Mouse (Mus musculus): ENCODE measurements around the gene Pcgf1.

Pcgf1 gene

GRCm38 (mm10) chr6:83077630-83078323, at the start of gene Pcgf1:
Pcgf1 (plus strand) TSS chr6:83077869.
- CTCF ChIA-PET: interaction anchor here (0.9 to 1.3 kb wide), 4 partner anchors 23 to 81 kb away, joined by 4 to 8 read pairs (median 4); partner anchors contain the start of genes Aup1, Ccdc142, Gm42688 and Htra2

GRCm38 (mm10) chr6:83029777-83030176, 47.9 kb upstream of the Pcgf1 start:
- CTCF ChIA-PET: no interaction called here

GRCm38 (mm10) chr6:83031111-83031510, 46.6 kb upstream of the Pcgf1 start:
- CTCF ChIA-PET: interaction anchor here (1.5 kb wide), 1 partner anchor 9 kb away, joined by 4 read pairs; no protein-coding TSS in a partner anchor

DNA sequence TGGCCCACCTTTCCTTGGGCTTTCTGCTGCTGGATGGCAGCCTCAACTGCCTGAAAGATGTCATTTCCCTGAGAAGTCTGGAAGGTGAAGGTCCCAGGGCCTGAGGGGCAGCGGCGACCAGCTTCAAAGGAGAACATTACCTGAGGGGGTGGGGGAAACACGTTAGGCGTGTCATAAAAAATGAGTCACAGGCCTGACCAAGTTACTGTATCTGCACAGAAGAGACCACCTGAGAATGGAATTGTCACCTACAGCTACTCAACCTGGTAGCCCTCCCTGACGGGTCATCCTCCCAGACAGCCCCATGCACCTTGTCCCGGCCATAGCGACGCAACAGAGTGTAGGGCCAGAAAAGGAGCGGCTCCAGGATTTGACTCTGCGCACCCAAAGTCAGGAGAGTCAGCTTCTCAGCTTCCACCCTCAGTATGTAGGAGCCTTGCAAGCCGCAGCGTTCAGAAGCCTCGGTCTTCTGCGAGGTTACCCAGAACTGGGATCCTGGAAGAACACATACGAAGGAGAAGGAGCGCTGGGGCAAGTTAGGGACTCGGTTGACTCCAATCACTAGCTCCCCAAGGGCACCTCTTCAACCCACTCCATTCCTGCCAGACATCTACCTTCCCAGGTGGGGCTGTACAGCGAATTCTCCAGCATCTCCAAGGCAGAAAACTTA, 45.6 kb upstream of the Pcgf1 start:
- CTCF ChIA-PET: interaction anchor here (0.6 to 1.5 kb wide), 3 partner anchors 10 to 174 kb away, joined by 3 to 9 read pairs (median 4); no protein-coding TSS in a partner anchor

- CTCF ChIA-PET: interaction anchor here (0.6 kb wide), 1 partner anchor 93 kb away, joined by 9 read pairs; no protein-coding TSS in a partner anchor
Observed at GRCm38 (mm10) chr6:83032769-83033191, 44.9 kb upstream of the Pcgf1 start.

- CTCF ChIA-PET: interaction anchor here (0.6 kb wide), 1 partner anchor 61 kb away, joined by 5 read pairs; no protein-coding TSS in a partner anchor
Observed at GRCm38 (mm10) chr6:83033249-83034185, 44.2 kb upstream of the Pcgf1 start, which contains the start of the genes Dok1 and Loxl3. Dok1 (minus strand) TSS chr6:83033471. Loxl3 (plus strand) TSS chr6:83034173.

- CTCF ChIA-PET: no interaction called here
Observed at GRCm38 (mm10) chr6:83034463-83035055, 43.1 kb upstream of the Pcgf1 start.

- CTCF ChIA-PET: no interaction called here
Observed at GRCm38 (mm10) chr6:83037188-83037587, 40.5 kb upstream of the Pcgf1 start.

- CTCF ChIA-PET: interaction anchor here (0.7 to 1.1 kb wide), 2 partner anchors 41 to 900 kb away, joined by 3 to 9 read pairs; no protein-coding TSS in a partner anchor
Observed at GRCm38 (mm10) chr6:83038496-83039012, 39.1 kb upstream of the Pcgf1 start.

GRCm38 (mm10) chr6:83040601-83041000, 37.1 kb upstream of the Pcgf1 start:
- CTCF ChIA-PET: interaction anchor here (0.6 to 1.0 kb wide), 2 partner anchors 11 to 12 kb away, joined by 3 to 6 read pairs; no protein-coding TSS in a partner anchor

- CTCF ChIA-PET: no interaction called here
Observed at GRCm38 (mm10) chr6:83043561-83043960, 34.1 kb upstream of the Pcgf1 start.

DNA sequence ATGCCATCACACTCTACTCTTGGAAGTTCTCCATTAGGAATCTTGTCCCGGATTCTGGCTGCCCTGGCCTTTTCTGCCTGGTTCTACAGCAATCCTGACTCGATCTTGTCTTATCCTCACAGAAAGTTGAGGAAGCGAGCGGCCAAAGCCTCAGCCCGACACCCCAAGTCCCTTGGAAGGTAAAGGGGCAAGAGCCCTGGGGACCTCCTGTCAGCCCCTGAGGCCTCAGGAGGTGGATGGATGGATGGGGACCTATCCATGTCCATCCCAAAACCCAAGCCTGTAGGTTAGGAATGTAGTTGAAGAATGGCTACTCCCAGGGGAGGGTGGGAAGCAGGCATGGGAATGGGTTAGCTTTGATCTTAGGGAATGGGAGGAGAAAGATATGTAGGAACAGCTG, 33.7 kb upstream of the Pcgf1 start:
- CTCF ChIA-PET: no interaction called here

DNA sequence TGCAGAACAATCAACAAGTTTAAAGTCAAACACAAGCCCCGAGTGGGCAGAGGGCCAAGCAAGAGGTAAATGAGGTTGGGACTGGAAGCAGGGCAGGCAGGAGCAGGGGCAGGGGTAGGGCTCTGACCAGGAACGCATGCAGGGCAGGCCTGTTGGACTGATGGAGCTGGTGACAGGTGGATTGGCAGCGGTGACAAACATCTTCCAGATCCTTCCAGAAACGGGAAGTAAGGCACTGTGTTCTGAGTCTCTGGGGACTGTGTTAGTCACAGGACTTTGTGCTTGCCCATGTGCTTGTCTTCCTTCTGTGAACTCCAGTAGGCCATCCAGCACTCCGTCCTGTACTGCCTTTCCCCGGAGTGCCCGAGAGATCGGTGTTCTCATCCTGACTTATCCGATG, 32.9 kb upstream of the Pcgf1 start:
- CTCF ChIA-PET: no interaction called here

GRCm38 (mm10) chr6:83049367-83049766, 28.3 kb upstream of the Pcgf1 start:
- CTCF ChIA-PET: interaction anchor here (0.9 kb wide), 1 partner anchor 72 kb away, joined by 3 read pairs; the partner anchor contains the start of gene Wbp1

DNA sequence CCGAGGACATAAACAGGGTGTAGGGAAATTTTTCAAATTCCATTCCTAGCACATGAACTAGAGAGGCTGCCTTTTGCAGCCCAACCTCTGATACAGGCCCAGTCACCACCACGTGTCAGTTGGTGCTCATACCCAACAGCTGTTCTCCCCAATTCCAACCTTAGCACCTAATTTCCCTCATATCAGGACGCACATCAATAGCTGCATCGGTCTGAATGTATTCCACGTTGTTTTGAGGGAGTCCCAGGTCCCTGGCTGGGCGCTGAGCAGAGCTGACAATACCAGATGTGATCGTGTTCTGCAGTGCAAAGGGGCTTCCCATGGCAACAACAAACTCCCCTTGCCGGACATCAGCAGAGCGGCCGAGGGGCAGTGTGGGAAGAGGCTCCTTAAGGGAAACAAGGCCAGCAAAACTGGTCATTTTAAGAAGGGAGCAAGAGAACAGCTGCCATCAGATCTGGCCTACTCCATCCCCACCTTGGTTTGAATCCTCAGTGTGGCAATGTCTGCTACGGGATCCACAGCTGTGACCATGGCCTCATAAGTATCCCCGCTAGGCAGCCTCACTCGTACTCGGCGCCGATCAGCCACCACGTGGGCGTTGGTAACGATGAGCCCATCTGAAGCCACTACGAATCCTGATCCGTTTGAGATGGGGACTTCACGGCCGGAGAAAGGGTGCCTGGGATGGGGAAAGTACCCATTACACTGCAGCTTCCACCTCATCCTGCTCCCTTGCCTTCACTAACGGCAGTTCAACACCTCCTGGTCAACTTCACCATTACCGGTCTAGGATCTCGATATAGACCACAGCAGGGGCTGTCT, 24.3 kb upstream of the Pcgf1 start:
- CTCF ChIA-PET: interaction anchor here (0.5 to 2.0 kb wide), 4 partner anchors 12 to 218 kb away, joined by 3 to 7 read pairs (median 4); no protein-coding TSS in a partner anchor

- CTCF ChIA-PET: interaction anchor here (0.5 to 2.0 kb wide), 3 partner anchors 15 to 58 kb away, joined by 4 to 7 read pairs (median 6); no protein-coding TSS in a partner anchor
Observed at GRCm38 (mm10) chr6:83054074-83054851, 23.4 kb upstream of the Pcgf1 start, which contains the start of gene Aup1. Aup1 (plus strand) TSS chr6:83054521.

DNA sequence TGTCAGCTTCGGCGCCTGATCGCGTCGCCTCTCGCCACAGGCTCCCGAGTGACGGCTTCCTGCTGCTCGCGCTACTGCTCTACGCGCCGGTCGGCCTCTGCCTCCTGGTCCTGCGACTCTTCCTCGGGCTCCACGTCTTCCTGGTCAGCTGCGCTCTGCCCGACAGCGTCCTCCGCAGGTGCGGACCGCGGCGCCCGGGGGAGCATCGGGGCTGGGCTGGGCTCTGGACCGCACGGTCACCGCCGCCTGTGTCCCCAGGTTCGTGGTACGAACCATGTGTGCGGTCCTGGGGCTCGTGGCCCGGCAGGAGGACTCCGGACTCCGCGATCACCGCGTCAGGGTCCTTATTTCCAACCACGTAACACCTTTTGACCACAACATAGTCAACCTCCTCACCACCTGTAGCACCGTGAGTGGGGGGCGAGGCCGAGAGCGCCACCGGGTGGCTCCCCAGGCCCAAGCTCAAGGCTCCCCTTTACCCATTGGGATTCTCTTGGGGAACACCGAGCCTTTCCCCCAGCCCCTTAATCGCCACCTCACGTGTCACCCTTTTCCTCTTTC, 22.7 kb upstream of the Pcgf1 start, which contains the start of gene Htra2:
Gene Htra2, minus strand, starts transcription at position 403 of the 561 bp plus-strand sequence.
- CTCF ChIA-PET: interaction anchor here (0.6 to 2.0 kb wide), 3 partner anchors 23 to 58 kb away, joined by 4 to 7 read pairs (median 6); no protein-coding TSS in a partner anchor

GRCm38 (mm10) chr6:83057790-83058189, 19.9 kb upstream of the Pcgf1 start, which contains the start of gene Dqx1:
Dqx1 (plus strand) TSS chr6:83057844.
- CTCF ChIA-PET: interaction anchor here (0.5 kb wide), 1 partner anchor 179 kb away, joined by 7 read pairs; no protein-coding TSS in a partner anchor

Measured in spleen, embryonic (tissue).